18 mouse cellular contexts compared by ENCODE assay signal in genomic region chr7:66043552-66044459, GRCm38 (mm10). TPM values are rescaled to one million over a fixed set of nuclear protein-coding genes. Genes with fewer than 3 reads are reported as not detected.
DNase-seq lines count a peak whose midpoint lies in the region; ATAC-seq and TF ChIP-seq lines count a peak whose summit lies in the region.
"Had no signal": no experiment of that assay in that cellular context is flagged by ENCODE, and none has a peak within 500 bp of the region (broad histone marks: within the 10 kb centered on the region; RNA-seq: fewer than 3 reads in every experiment).

TSS of gene Gm45213 (plus strand) at chr7:66043602.

- peaks cover 37% of the 10 kb centered on the region for H3K4me1 ChIP-seq in midbrain, embryonic 13.5 days (replicated peaks)
- no peaks in the 10 kb centered on the region for H3K4me1 ChIP-seq in midbrain, embryonic 14.5 days (ENCODE audit: control insufficient read depth, insufficient read depth, low read length)
- peaks cover 2% of the 10 kb centered on the region; the same call in 1 of the 2 replicates for H3K4me1 ChIP-seq in forebrain, postnatal 0 days (ENCODE audit: insufficient read depth)

- H3K27ac ChIP-seq in midbrain, embryonic 13.5 days = no peak within 1 kb of the TSS
- H3K27ac ChIP-seq in midbrain, embryonic 14.5 days (replicated peaks; ENCODE audit: low read depth, low read length) = no peak within 1 kb of the TSS
- no peak within 1 kb of the TSS for H3K27ac ChIP-seq in forebrain, postnatal 0 days (ENCODE audit: low read depth, low read length)
- H3K27ac ChIP-seq: liver, embryonic 15.5 days had no signal

- H3K36me3 ChIP-seq in midbrain, embryonic 13.5 days = no peaks in the 10 kb centered on the region
- H3K36me3 ChIP-seq in midbrain, embryonic 14.5 days (ENCODE audit: control insufficient read depth, insufficient read depth, low read length) = no peaks in the 10 kb centered on the region
- no peaks in the 10 kb centered on the region for H3K36me3 ChIP-seq in forebrain, postnatal 0 days (ENCODE audit: insufficient read depth)
- H3K36me3 ChIP-seq: liver, embryonic 15.5 days had no signal

- H3K9ac ChIP-seq in midbrain, embryonic 13.5 days (replicated peaks) = no peak within 1 kb of the TSS
- no peak within 1 kb of the TSS for H3K9ac ChIP-seq in midbrain, embryonic 14.5 days (replicated peaks; ENCODE audit: low read length)
- H3K9ac ChIP-seq in forebrain, postnatal 0 days = no peak within 1 kb of the TSS
- H3K9ac ChIP-seq: liver, embryonic 15.5 days had no signal

- ATAC-seq in midbrain, embryonic 13.5 days = 0 out of 2 replicates have a peak, but pooled peaks have one; percentile 56
- ATAC-seq in midbrain, embryonic 14.5 days (ENCODE audit: low FRiP score, low TSS enrichment) = no peak
- ATAC-seq in forebrain, postnatal 0 days = peak; percentile 62

- no peaks in the 10 kb centered on the region for H3K27me3 ChIP-seq in midbrain, embryonic 13.5 days
- no peaks in the 10 kb centered on the region for H3K27me3 ChIP-seq in midbrain, embryonic 14.5 days (ENCODE audit: control insufficient read depth, insufficient read depth, low read length)
- H3K27me3 ChIP-seq in forebrain, postnatal 0 days (ENCODE audit: insufficient read depth, low read length) = no peaks in the 10 kb centered on the region
- H3K27me3 ChIP-seq: liver, embryonic 15.5 days had no signal

- no peak within 1 kb of the TSS for H3K4me3 ChIP-seq in midbrain, embryonic 13.5 days (replicated peaks)
- no peak within 1 kb of the TSS for H3K4me3 ChIP-seq in midbrain, embryonic 14.5 days (replicated peaks; ENCODE audit: low read depth, low read length)
- H3K4me3 ChIP-seq in forebrain, postnatal 0 days (ENCODE audit: low read depth, low read length) = no peak within 1 kb of the TSS
- H3K4me3 ChIP-seq: liver, embryonic 15.5 days had no signal

- no peak within 1 kb of the TSS for H3K4me2 ChIP-seq in midbrain, embryonic 13.5 days (replicated peaks)
- no peak within 1 kb of the TSS for H3K4me2 ChIP-seq in midbrain, embryonic 14.5 days (ENCODE audit: low read length)
- no peak within 1 kb of the TSS for H3K4me2 ChIP-seq in forebrain, postnatal 0 days (ENCODE audit: low read depth)
- H3K4me2 ChIP-seq: liver, embryonic 15.5 days had no signal

- no peak for TF ChIP-seq CTCF in forebrain, postnatal 0 days (IDR thresholded peaks at IDR 0.05; ENCODE audit: low read depth)

- no peak for DNase-seq in midbrain, embryonic 14.5 days
- DNase-seq in cerebellum, adult 9-10 months = peak; percentile 87
- DNase-seq in forebrain, postnatal 0 days = no peak
- DNase-seq in thymus, postnatal 36 days = peak; percentile 24 to 35
- no peak for DNase-seq in spleen, adult 18-20 months
- no peak for DNase-seq in natural killer cell, adult 2 months (ENCODE audit: low spot score in 2 of 2)
- DNase-seq: adrenal gland, postnatal 14 days; gastrocnemius, postnatal 25 days; kidney, adult 18-20 months had no signal

- no peaks in the 10 kb centered on the region for H3K9me3 ChIP-seq in midbrain, embryonic 13.5 days
- no peaks in the 10 kb centered on the region for H3K9me3 ChIP-seq in midbrain, embryonic 14.5 days (ENCODE audit: control insufficient read depth, low read length)
- H3K9me3 ChIP-seq in forebrain, postnatal 0 days (ENCODE audit: low read length) = no peaks in the 10 kb centered on the region
- H3K9me3 ChIP-seq: liver, embryonic 15.5 days had no signal

- 81% methylated on average over 10 of the region's 10 CpGs for WGBS in midbrain, embryonic 13.5 days
- 84% methylated on average over 10 of the region's 10 CpGs for WGBS in midbrain, embryonic 14.5 days
- WGBS in forebrain, postnatal 0 days = 71% methylated on average over 10 of the region's 10 CpGs

RNA-seq across cellular contexts. Expression of gene Gm45213, which starts in this region (rescaled TPM):
- not detected in 2 replicates for polyA plus RNA-seq in midbrain, embryonic 13.5 days (2015; fragmentation: Nextera tagmentation; extraction: Ambion mirVana)
- polyA plus RNA-seq in midbrain, embryonic 14.5 days (2014; fragmentation: Nextera tagmentation; extraction: Ambion mirVana) = not detected in 2 replicates
- total RNA-seq in forebrain, postnatal 0 days (2014; rRNA removed) = not detected in 2 replicates
- polyA plus RNA-seq in forebrain, postnatal 0 days (2015; fragmentation: Nextera tagmentation; extraction: Ambion mirVana) = not detected in 2 replicates
- total RNA-seq: adrenal gland, postnatal 14 days; CH12.LX; common myeloid progenitor, adult 5-6 weeks; gastrocnemius, postnatal 25 days; layer of hippocampus, adult 18-20 months; left cerebral cortex, postnatal 14 days had no signal
- polyA plus RNA-seq: heart, postnatal 0 days; liver, embryonic 15.5 days; neural tube, embryonic 11.5 days; stomach, embryonic 14.5 days had no signal

Comparison
In these comparisons a context has a peak if more than half of its experiments do, and no peak if none do; other contexts are left out.
1. Peak in ATAC-seq in midbrain, embryonic 13.5 days; RNA of the gene not detected or under 1 TPM.
2. Peak in ATAC-seq in forebrain, postnatal 0 days; RNA of the gene not detected or under 1 TPM.
3. DNase-seq: peak in cerebellum, adult 9-10 months (single experiment) and thymus, postnatal 36 days (2 of 2); none in midbrain, embryonic 14.5 days (single experiment), forebrain, postnatal 0 days (single experiment), spleen, adult 18-20 months (0 of 2) and natural killer cell, adult 2 months (0 of 2).